Mouse (Mus musculus) CH12.LX (cell line): Measurements from ENCODE around the gene Stk24. TPM values are rescaled to one million over a fixed set of nuclear protein-coding genes. Genes with fewer than 3 reads are reported as not detected.

Experiments
- DNase-seq: peaks from one replicate; pipeline ENCODE4 v3.0.0-alpha.2; 2013; ENCODE audit errors: extremely low read depth
- H3K27ac ChIP-seq: 2 replicates; pipeline ENCODE4 v1.5.1; 2012; ENCODE audit warnings: low read depth, mild to moderate bottlenecking, control low read depth, moderate library complexity; ENCODE audit not compliant: insufficient read depth
- H3K27me3 ChIP-seq: replicated peaks from 2 replicates; pipeline ENCODE3; 2012; ENCODE audit warnings: inconsistent platforms
- H3K36me3 ChIP-seq, 2 experiments: replicated peaks in 1 of 2; 2 replicates each; pipeline versions ENCODE3 to v1.6.1; 2012; ENCODE audit warnings: inconsistent platforms in 1 of 2, low read length in 1 of 2, mild to moderate bottlenecking in 1 of 2, mixed read lengths in 1 of 2, moderate library complexity in 1 of 2; ENCODE audit not compliant: control insufficient read depth in 1 of 2, insufficient read depth in 1 of 2
- H3K4me1 ChIP-seq, 2 experiments: 2 replicates each; pipeline ENCODE4 v1.6.1; 2012; ENCODE audit warnings: inconsistent platforms in 1 of 2, moderate library complexity in 1 of 2; ENCODE audit not compliant: insufficient read depth in 2 of 2, control insufficient read depth in 1 of 2
- H3K4me2 ChIP-seq: 2 replicates; pipeline ENCODE4 v1.6.1; 2012; ENCODE audit warnings: low read depth, mild to moderate bottlenecking, control low read depth; ENCODE audit not compliant: poor library complexity, insufficient read depth, severe bottlenecking
- H3K4me3 ChIP-seq, 3 experiments: fragments of 150-350 bp in 1 of 3; sonication (generic) in 1 of 3; replicated peaks in 1 of 3; 2 replicates each; pipeline versions ENCODE3 to v1.5.1; 2011 to 2012; ENCODE audit warnings: low read depth in 2 of 3, low read length in 2 of 3, mild to moderate bottlenecking in 2 of 3, moderate library complexity in 2 of 3, control low read depth in 1 of 3, improper control_type of control experiment in 1 of 3, inconsistent platforms in 1 of 3, mixed read lengths in 1 of 3; ENCODE audit not compliant: poor library complexity in 1 of 3
- H3K79me2 ChIP-seq: replicated peaks from 2 replicates; pipeline ENCODE4 v1.6.1; 2012; ENCODE audit warnings: mild to moderate bottlenecking, moderate library complexity; ENCODE audit not compliant: control insufficient read depth, poor library complexity, insufficient read depth, severe bottlenecking; ENCODE audit errors: extremely low read depth
- H3K9ac ChIP-seq: 2 replicates; pipeline ENCODE4 v1.6.1; 2012; ENCODE audit warnings: low read depth, mild to moderate bottlenecking, control low read depth, moderate library complexity; ENCODE audit not compliant: insufficient read depth
- H3K9me3 ChIP-seq: replicated peaks from 2 replicates; pipeline ENCODE3; 2012; ENCODE audit warnings: low read length, inconsistent platforms, mixed read lengths
- BHLHE40 ChIP-seq: IDR thresholded peaks from 2 replicates; pipeline ENCODE4 v1.6.1; 2011; ENCODE audit warnings: mild to moderate bottlenecking, low read depth, low read length, improper control_type of control experiment
- CHD1 ChIP-seq: IDR thresholded peaks from 2 replicates; pipeline ENCODE4 v1.6.1; 2012; ENCODE audit warnings: low read depth, low read length, improper control_type of control experiment, inconsistent platforms
- CHD2 ChIP-seq: IDR thresholded peaks from 2 replicates; pipeline ENCODE4 v1.6.1; 2011; ENCODE audit warnings: low read length, improper control_type of control experiment
- CTCF ChIP-seq, 2 experiments: IDR thresholded peaks in 1 of 2; conservative IDR thresholded peaks in 1 of 2; 2 replicates each; pipeline ENCODE4 v1.5.1; 2011 to 2012; ENCODE audit warnings: low read depth in 2 of 2, low read length in 2 of 2, improper control_type of control experiment in 1 of 2, inconsistent platforms in 1 of 2, mild to moderate bottlenecking in 1 of 2, moderate library complexity in 1 of 2
- E2F4 ChIP-seq: IDR thresholded peaks from 2 replicates; pipeline ENCODE4 v1.6.1; 2011; ENCODE audit warnings: low read depth, low read length, improper control_type of control experiment; ENCODE audit not compliant: insufficient replicate concordance
- ELF1 ChIP-seq: IDR thresholded peaks from 2 replicates; pipeline ENCODE4 v1.6.1; 2014; ENCODE audit warnings: low read depth, mild to moderate bottlenecking, inconsistent platforms, low read length, improper control_type of control experiment
- EP300 ChIP-seq: IDR thresholded peaks from 2 replicates; pipeline ENCODE4 v1.6.1; 2011; ENCODE audit warnings: low read length, improper control_type of control experiment
- ETS1 ChIP-seq: conservative IDR thresholded peaks from 2 replicates; pipeline ENCODE4 v1.6.1; 2012; ENCODE audit warnings: low read depth, mild to moderate bottlenecking, inconsistent platforms, low read length, improper control_type of control experiment, moderate library complexity
- GABPA ChIP-seq: IDR thresholded peaks from 2 replicates; pipeline ENCODE4 v1.6.1; 2012; ENCODE audit warnings: low read depth, low read length, improper control_type of control experiment, inconsistent platforms; ENCODE audit not compliant: insufficient replicate concordance
- HCFC1 ChIP-seq: IDR thresholded peaks from 2 replicates; pipeline ENCODE4 v1.6.1; 2012; ENCODE audit warnings: low read depth, mild to moderate bottlenecking, inconsistent platforms, low read length, improper control_type of control experiment
- IRF4 ChIP-seq: IDR thresholded peaks from 2 replicates; pipeline ENCODE4 v1.6.1; 2014; ENCODE audit warnings: low read depth, mild to moderate bottlenecking, inconsistent platforms, low read length, improper control_type of control experiment
- JUN ChIP-seq: IDR thresholded peaks from 2 replicates; pipeline ENCODE4 v1.6.1; 2011; ENCODE audit warnings: low read depth, mild to moderate bottlenecking, low read length, improper control_type of control experiment, moderate library complexity; ENCODE audit not compliant: insufficient read depth
- JUND ChIP-seq: conservative IDR thresholded peaks from 2 replicates; pipeline ENCODE4 v1.6.1; 2011; ENCODE audit warnings: low read depth, low read length, improper control_type of control experiment
- KAT2A ChIP-seq: IDR thresholded peaks from 2 replicates; pipeline ENCODE4 v1.6.1; 2012; ENCODE audit warnings: low read length, improper control_type of control experiment, inconsistent platforms; ENCODE audit not compliant: insufficient replicate concordance
- MAFK ChIP-seq: IDR thresholded peaks from 2 replicates; pipeline ENCODE4 v1.6.1; 2011; ENCODE audit warnings: low read length, improper control_type of control experiment; ENCODE audit not compliant: insufficient replicate concordance
- MAX ChIP-seq: IDR thresholded peaks from 2 replicates; pipeline ENCODE4 v1.6.1; 2011; ENCODE audit warnings: low read length, improper control_type of control experiment
- MAZ ChIP-seq: IDR thresholded peaks from 2 replicates; pipeline ENCODE4 v1.6.1; 2012; ENCODE audit warnings: low read depth, mild to moderate bottlenecking, inconsistent platforms, low read length, improper control_type of control experiment, moderate library complexity
- MEF2A ChIP-seq: IDR thresholded peaks from 2 replicates; pipeline ENCODE4 v1.6.1; 2014; ENCODE audit warnings: low read depth, mild to moderate bottlenecking, inconsistent platforms, low read length, improper control_type of control experiment, borderline replicate concordance
- MXI1 ChIP-seq: IDR thresholded peaks from 2 replicates; pipeline ENCODE4 v1.6.1; 2011; ENCODE audit warnings: mild to moderate bottlenecking, low read depth, low read length, improper control_type of control experiment
- MYC ChIP-seq: IDR thresholded peaks from 2 replicates; pipeline ENCODE4 v1.6.1; 2011; ENCODE audit warnings: low read depth, mild to moderate bottlenecking, improper control_type of control experiment, low read length
- NELFE ChIP-seq: IDR thresholded peaks from 2 replicates; pipeline ENCODE4 v1.6.1; 2011; ENCODE audit warnings: low read depth, low read length, improper control_type of control experiment
- NRF1 ChIP-seq: IDR thresholded peaks from 2 replicates; pipeline ENCODE4 v1.6.1; 2014; ENCODE audit warnings: low read depth, mild to moderate bottlenecking, inconsistent platforms, low read length, improper control_type of control experiment, moderate library complexity
- PAX5 ChIP-seq: IDR thresholded peaks from 2 replicates; pipeline ENCODE4 v1.6.1; 2012; ENCODE audit warnings: low read length, inconsistent platforms, mixed read lengths
- POLR2A ChIP-seq: IDR thresholded peaks from 2 replicates; pipeline ENCODE4 v1.6.1; 2011; ENCODE audit warnings: low read depth, mild to moderate bottlenecking, improper control_type of control experiment, low read length
- POLR2AphosphoS2 ChIP-seq: IDR thresholded peaks from 2 replicates; pipeline ENCODE4 v1.6.1; 2011; ENCODE audit warnings: low read depth, low read length, improper control_type of control experiment
- RAD21 ChIP-seq: IDR thresholded peaks from 2 replicates; pipeline ENCODE4 v1.6.1; 2011; ENCODE audit warnings: low read depth, mild to moderate bottlenecking, low read length, improper control_type of control experiment, moderate library complexity
- RCOR1 ChIP-seq: conservative IDR thresholded peaks from 2 replicates; pipeline ENCODE4 v1.6.1; 2012; ENCODE audit warnings: low read depth, mild to moderate bottlenecking, inconsistent platforms, low read length, improper control_type of control experiment
- SIN3A ChIP-seq: IDR thresholded peaks from 2 replicates; pipeline ENCODE4 v1.6.1; 2012; ENCODE audit warnings: low read length, improper control_type of control experiment, inconsistent platforms
- SMC3 ChIP-seq: IDR thresholded peaks from 2 replicates; pipeline ENCODE4 v1.6.1; 2011; ENCODE audit warnings: low read depth, low read length, improper control_type of control experiment
- TBP ChIP-seq: conservative IDR thresholded peaks from 2 replicates; pipeline ENCODE4 v1.6.1; 2011; ENCODE audit warnings: low read depth, low read length, improper control_type of control experiment
- TCF12 ChIP-seq: IDR thresholded peaks from 2 replicates; pipeline ENCODE4 v1.6.1; 2014; ENCODE audit warnings: low read depth, mild to moderate bottlenecking, inconsistent platforms, low read length, improper control_type of control experiment
- UBTF ChIP-seq: IDR thresholded peaks from 2 replicates; pipeline ENCODE4 v1.6.1; 2012; ENCODE audit warnings: low read depth, mild to moderate bottlenecking, inconsistent platforms, low read length, improper control_type of control experiment, moderate library complexity
- USF1 ChIP-seq: IDR thresholded peaks from 2 replicates; pipeline ENCODE4 v1.6.1; 2014; ENCODE audit warnings: low read depth, mild to moderate bottlenecking, inconsistent platforms, low read length, improper control_type of control experiment
- USF2 ChIP-seq: conservative IDR thresholded peaks from 2 replicates; pipeline ENCODE4 v1.6.1; 2011; ENCODE audit warnings: low read depth, low read length, improper control_type of control experiment
- ZC3H11A ChIP-seq: IDR thresholded peaks from 2 replicates; pipeline ENCODE4 v1.6.1; 2012; ENCODE audit warnings: low read depth, mild to moderate bottlenecking, inconsistent platforms, low read length, improper control_type of control experiment
- ZKSCAN1 ChIP-seq: IDR thresholded peaks from 2 replicates; pipeline ENCODE4 v1.6.1; 2012; ENCODE audit warnings: low read depth, inconsistent platforms, low read length, improper control_type of control experiment, borderline replicate concordance
- ZMIZ1 ChIP-seq: IDR thresholded peaks from 2 replicates; pipeline ENCODE4 v1.6.1; 2012; ENCODE audit warnings: low read depth, mild to moderate bottlenecking, inconsistent platforms, low read length, improper control_type of control experiment
- ZNF384 ChIP-seq: IDR thresholded peaks from 2 replicates; pipeline ENCODE4 v1.6.1; 2012; ENCODE audit warnings: low read depth, low read length, improper control_type of control experiment, inconsistent platforms
- dilution Hi-C: fragments of 300-500 bp; cut with MboI; formaldehyde crosslinking; loops from 2 replicates; pipeline ENCODE4 v1.14.3; 2020; ENCODE audit warnings: low sequenced_read_pairs; ENCODE audit not compliant: extremely low pct_unique_long_range_greater_than_20kb, extremely low pct_ligation_motif_present
- in situ Hi-C: fragments of 300-500 bp; cut with MboI; formaldehyde crosslinking; loops from 3 replicates; pipeline ENCODE4 v1.14.3; 2019; ENCODE audit warnings: low sequenced_read_pairs, low pct_ligation_motif_present, low pct_unique_long_range_greater_than_20kb, mixed read lengths
- polyA plus RNA-seq: library from polyadenylated mRNA; unstranded; fragments of >175 nt; gene quantifications from 2 replicates; pipeline ENCODE4 v1.2.1, GENCODE M21; 2012; ENCODE audit warnings: low read depth; ENCODE audit not compliant: insufficient read length
- total RNA-seq, 2 experiments: library from RNA; depleted of rRNA; stranded (reverse); fragments of 300-350 nt in 1 of 2; fragments of >200 nt in 1 of 2; gene quantifications; 2 replicates each; pipeline ENCODE4 v1.2.3; 2012 to 2014

Gene Stk24
- total and polyA plus RNA-seq, 3 experiments = 35.5 to 96.7 (median 52.7) TPM

DNA sequence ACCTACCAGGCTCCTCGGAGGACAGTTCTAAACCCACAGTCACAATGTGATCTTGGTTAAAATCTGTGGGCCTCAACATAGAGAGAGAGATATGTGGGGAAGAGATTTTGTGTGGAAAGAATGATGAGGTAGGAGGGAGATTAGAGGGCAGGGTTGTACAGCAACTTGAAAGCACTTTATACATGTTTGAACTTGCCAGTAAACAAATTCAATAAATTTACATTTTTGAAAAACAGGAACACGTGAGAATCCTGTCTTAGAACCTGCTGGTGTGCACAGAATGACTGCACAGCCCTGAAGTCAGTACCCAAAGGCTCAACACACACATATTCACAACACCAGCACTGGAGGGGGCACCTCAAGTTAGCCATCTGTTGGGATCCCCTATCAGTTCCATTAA, 68.7 kb downstream of the Stk24 start:
- in situ Hi-C loops (no loop called here), dilution Hi-C loops (no loop called here)
- TF ChIP-seq CTCF (conservative IDR thresholded peaks at IDR 0.05 in 1 of 2, IDR thresholded peaks at IDR 0.05 in 1 of 2; ENCODE audit: low read depth in 2 of 2, low read length in 2 of 2) (no peak), MYC (0 out of 2 replicates have a peak, but pooled peaks have one; percentile 28), ZKSCAN1 (no peak), MAX (peak; percentile 52; the same call in 1 of the 2 replicates), HCFC1 (no peak), MXI1 (no peak), USF2 (no peak), UBTF (no peak), CHD2 (no peak), TCF12 (peak; percentile 33; the same call in 1 of the 2 replicates), MAFK (no peak), BHLHE40 (peak; percentile 97), SIN3A (peak; percentile 45; the same call in 1 of the 2 replicates), SMC3 (no peak), POLR2A (no peak), ETS1 (peak; percentile 77), JUND (peak; percentile 64), EP300 (peak; percentile 79), RAD21 (no peak), IRF4 (peak; percentile 67), JUN (peak; percentile 74; the same call in 1 of the 2 replicates), GABPA (no peak), RCOR1 (no peak; the same call in 1 of the 2 replicates), TBP (no peak), MEF2A (peak; percentile 65; the same call in 1 of the 2 replicates), POLR2AphosphoS2 (no peak), ZMIZ1 (no peak), PAX5 (no peak), CHD1 (peak; percentile 98), KAT2A (no peak), NRF1 (no peak), ZNF384 (no peak), USF1 (no peak), ZC3H11A (no peak), MAZ (no peak), E2F4 (no peak), NELFE (no peak), ELF1 (no peak)
- Histone ChIP-seq H3K36me3 (peaks cover 15 to 73% of the 10 kb centered on the region in 2 experiments), H3K27me3 (no peaks in the 10 kb centered on the region), H3K4me1 (peaks cover 48 to 88% of the 10 kb centered on the region in 2 experiments), H3K27ac (peak overlapping the region; percentile 80), H3K4me2 (no peak overlapping the region), H3K79me2 (peaks cover 73% of the 10 kb centered on the region), H3K9ac (0 out of 2 replicates have a peak overlapping the region, but pooled peaks have one; percentile 17), H3K9me3 (no peaks in the 10 kb centered on the region), H3K4me3 (no peak overlapping the region)
- DNase-seq = no peak
